Mouse (Mus musculus) stomach, embryonic 16.5 days (tissue): ENCODE data around the gene Itga11. TPM values are rescaled to one million over a fixed set of nuclear protein-coding genes. Genes with fewer than 3 reads are reported as not detected.

Experiments
- ATAC-seq: fragments of 200-750 bp; cut with Nextera tagmentation; 2 replicates; pipeline ENCODE4 v1.8.0; 2017; ENCODE audit warnings: moderate number of reproducible peaks, moderate TSS enrichment; ENCODE audit not compliant: insufficient read depth, low FRiP score
- H3K27ac ChIP-seq: fragments of 300-500 bp; sonication (generic); 2 replicates; pipeline ENCODE4 v1.5.1; 2014; ENCODE audit warnings: low read length
- H3K27me3 ChIP-seq: fragments of 300-500 bp; sonication (generic); 2 replicates; pipeline ENCODE4 v1.6.1; 2014; ENCODE audit warnings: low read length, control low read depth, mixed read lengths; ENCODE audit not compliant: control insufficient read depth, insufficient read depth
- H3K36me3 ChIP-seq: fragments of 300-500 bp; sonication (generic); 2 replicates; pipeline ENCODE4 v1.6.1; 2014; ENCODE audit warnings: low read length; ENCODE audit not compliant: control insufficient read depth, insufficient read depth
- H3K4me1 ChIP-seq: fragments of 300-500 bp; sonication (generic); 2 replicates; pipeline ENCODE4 v1.6.1; 2014; ENCODE audit warnings: low read length, control low read depth, mixed read lengths; ENCODE audit not compliant: control insufficient read depth, insufficient read depth
- H3K4me2 ChIP-seq: fragments of 300-500 bp; sonication (generic); 2 replicates; pipeline ENCODE4 v1.6.1; 2014; ENCODE audit warnings: low read depth, low read length, mixed read lengths
- H3K4me3 ChIP-seq: fragments of 300-500 bp; sonication (generic); replicated peaks from 2 replicates; pipeline ENCODE4 v1.5.1; 2014; ENCODE audit warnings: mild to moderate bottlenecking, low read length
- H3K9ac ChIP-seq: fragments of 300-500 bp; sonication (generic); 2 replicates; pipeline ENCODE4 v1.6.1; 2014; ENCODE audit warnings: low read length
- H3K9me3 ChIP-seq: fragments of 300-500 bp; sonication (generic); replicated peaks from 2 replicates; pipeline ENCODE4 v1.6.1; 2016; ENCODE audit warnings: low read length, control low read depth; ENCODE audit not compliant: control insufficient read depth
- WGBS: fragments of 180-500 bp; shearing (Covaris S2); extraction: QIAGEN DNeasy Blood & Tissue Kit; methylation state at CpG from one replicate; pipeline ENCODE4 v1.1.7; 2014; 5-methylcytosine and 5-hydroxymethylcytosine counted together
- polyA plus RNA-seq: library from polyadenylated mRNA; unstranded; fragments of >200 nt; fragmentation: Nextera tagmentation; extraction: Ambion mirVana; gene quantifications from 2 replicates; pipeline ENCODE4 v1.2.1, GENCODE M21; 2015

Gene Itga11
- polyA plus RNA-seq, result 1.6 and 1.7 TPM in 2 replicates

- Histone ChIP-seq H3K9me3 (no peaks in the 10 kb centered on the region), H3K27me3 (peaks cover 27% of the 10 kb centered on the region), H3K4me2 (peak within 1 kb of the TSS; percentile 92), H3K36me3 (no peaks in the 10 kb centered on the region), H3K4me3 (peak within 1 kb of the TSS; percentile 49), H3K4me1 (peaks cover 14% of the 10 kb centered on the region), H3K27ac (no peak within 1 kb of the TSS), H3K9ac (peak within 1 kb of the TSS; percentile 74)
- WGBS, result 2% methylated on average over 45 of the region's 45 CpGs
- no peak for ATAC-seq
Observed at GRCm38 (mm10) chr9:62677641-62678549, at the start of gene Itga11. Itga11 (plus strand) TSS chr9:62677826.

DNA sequence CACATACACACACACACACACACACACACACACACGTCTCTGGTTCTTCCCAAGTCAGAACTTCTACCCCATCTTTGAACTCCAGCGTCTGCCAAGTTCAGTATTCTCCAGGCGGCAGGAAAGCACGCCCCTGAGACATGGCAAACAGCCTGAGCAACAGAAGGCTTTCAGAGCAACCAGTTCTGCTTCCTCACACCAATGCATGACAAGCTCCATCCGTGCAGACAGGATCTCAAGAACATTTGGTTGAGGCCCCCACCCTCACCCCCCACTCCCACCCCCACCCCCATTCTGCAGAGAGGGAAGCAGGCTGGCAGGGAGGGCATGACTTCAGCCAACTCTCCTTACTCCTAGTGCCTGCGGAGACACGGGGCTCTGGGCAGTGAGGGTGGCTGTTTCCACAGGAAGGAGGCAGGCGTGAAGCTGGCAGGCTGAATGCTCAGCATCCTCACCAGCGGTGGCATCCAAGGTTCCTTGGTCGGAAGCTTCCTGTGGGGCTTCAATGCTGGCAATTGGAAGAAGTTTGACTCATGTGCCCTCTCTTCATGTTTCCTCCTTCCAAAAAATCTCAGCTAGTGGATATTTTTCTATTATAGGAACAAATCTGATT lies 46.9 kb upstream of the Itga11 start:
- Histone ChIP-seq H3K9me3 (no peaks in the 10 kb centered on the region), H3K4me1 (no peaks in the 10 kb centered on the region), H3K36me3 (no peaks in the 10 kb centered on the region), H3K4me3 (no peak overlapping the region), H3K4me2 (no peak overlapping the region), H3K9ac (no peak overlapping the region), H3K27me3 (no peaks in the 10 kb centered on the region), H3K27ac (no peak overlapping the region)
- no peak for ATAC-seq
- 61% methylated on average over 10 of the region's 10 CpGs for WGBS

DNA sequence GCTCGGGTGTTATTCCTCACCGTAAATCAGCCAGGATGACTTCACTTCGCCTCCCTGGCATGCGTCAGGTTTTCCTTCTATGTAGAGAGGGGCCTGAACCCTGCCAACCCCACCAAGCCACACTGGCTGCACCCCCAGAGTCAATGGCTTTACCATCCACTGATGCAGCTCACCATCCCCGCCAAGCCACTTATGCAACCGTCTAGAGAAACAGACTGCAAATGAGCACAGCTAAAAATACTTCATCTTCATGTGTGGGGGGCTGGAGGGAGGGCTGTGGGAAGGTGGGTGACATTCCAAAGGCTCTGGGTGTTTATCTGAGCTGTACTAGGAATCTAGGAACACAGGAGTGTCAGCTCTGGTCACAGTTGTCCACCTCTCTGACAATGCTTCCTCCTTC lies 45.2 kb upstream of the Itga11 start:
- no peak for ATAC-seq
- 58% methylated on average over 6 of the region's 6 CpGs for WGBS
- Histone ChIP-seq H3K27me3 (no peaks in the 10 kb centered on the region), H3K4me3 (no peak overlapping the region), H3K36me3 (no peaks in the 10 kb centered on the region), H3K4me2 (no peak overlapping the region), H3K9me3 (no peaks in the 10 kb centered on the region), H3K4me1 (no peaks in the 10 kb centered on the region), H3K27ac (no peak overlapping the region), H3K9ac (no peak overlapping the region)

DNA sequence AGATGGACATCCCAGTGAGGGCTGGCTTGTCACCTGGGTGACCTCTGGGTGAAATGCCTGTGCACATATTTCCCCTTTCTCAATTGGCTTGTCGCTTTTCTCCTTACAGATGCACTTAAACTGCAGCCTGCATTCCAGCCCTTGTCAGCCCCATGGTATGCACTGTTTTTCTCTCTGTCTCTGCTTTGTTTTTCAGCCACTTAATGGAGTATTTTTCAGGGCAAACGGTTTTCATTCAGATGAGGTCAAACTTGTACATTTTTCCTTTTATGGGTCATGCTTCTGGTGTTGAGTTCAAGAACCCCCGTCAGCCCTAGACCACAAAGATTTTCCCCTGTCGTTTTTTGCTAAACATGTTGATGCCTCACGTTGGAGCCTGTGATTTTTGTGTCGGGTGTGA lies 39.6 kb upstream of the Itga11 start:
- no peak overlapping the region for H3K27ac ChIP-seq
- 31% methylated on average over 6 of the region's 6 CpGs for WGBS
- ATAC-seq, result no peak
- H3K4me1 ChIP-seq, result no peaks in the 10 kb centered on the region
- H3K9ac ChIP-seq, result no peak overlapping the region
- no peaks in the 10 kb centered on the region for H3K9me3 ChIP-seq
- no peaks in the 10 kb centered on the region for H3K27me3 ChIP-seq
- H3K4me2 ChIP-seq, result no peak overlapping the region
- no peak overlapping the region for H3K4me3 ChIP-seq
- no peaks in the 10 kb centered on the region for H3K36me3 ChIP-seq

GRCm38 (mm10) chr9:62639686-62640085 lies 37.9 kb upstream of the Itga11 start:
- Histone ChIP-seq H3K27me3 (no peaks in the 10 kb centered on the region), H3K4me2 (no peak overlapping the region), H3K9me3 (no peaks in the 10 kb centered on the region), H3K9ac (no peak overlapping the region), H3K36me3 (no peaks in the 10 kb centered on the region), H3K4me3 (no peak overlapping the region), H3K4me1 (0 out of 2 replicates have a peak, but pooled peaks cover under 1% of the 10 kb centered on the region), H3K27ac (no peak overlapping the region)
- 62% methylated on average over 4 of the region's 4 CpGs for WGBS
- no peak for ATAC-seq

DNA sequence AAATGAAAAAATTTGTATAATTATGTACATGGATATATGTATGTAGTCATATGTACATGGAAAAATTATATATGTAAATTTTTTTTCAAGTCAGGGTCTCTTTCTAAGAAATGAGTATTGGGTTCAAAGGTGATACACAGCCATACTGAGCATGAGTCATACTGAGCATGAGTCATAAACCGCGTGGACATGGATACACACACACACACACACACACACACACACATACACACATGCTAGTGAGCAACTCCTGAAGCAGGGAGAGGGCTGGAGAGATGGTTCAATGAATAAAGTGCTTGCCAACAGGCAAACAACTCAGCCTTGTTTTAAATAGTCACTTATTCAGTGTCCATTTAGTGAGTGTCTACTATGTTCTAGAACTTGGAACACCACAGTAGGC lies 37.4 kb upstream of the Itga11 start:
- Histone ChIP-seq H3K36me3 (no peaks in the 10 kb centered on the region), H3K9ac (no peak overlapping the region), H3K4me2 (no peak overlapping the region), H3K4me1 (0 out of 2 replicates have a peak, but pooled peaks cover 4% of the 10 kb centered on the region), H3K27me3 (no peaks in the 10 kb centered on the region), H3K27ac (no peak overlapping the region), H3K9me3 (no peaks in the 10 kb centered on the region), H3K4me3 (no peak overlapping the region)
- WGBS, result 74% methylated on average over 2 of the region's 2 CpGs
- no peak for ATAC-seq

DNA sequence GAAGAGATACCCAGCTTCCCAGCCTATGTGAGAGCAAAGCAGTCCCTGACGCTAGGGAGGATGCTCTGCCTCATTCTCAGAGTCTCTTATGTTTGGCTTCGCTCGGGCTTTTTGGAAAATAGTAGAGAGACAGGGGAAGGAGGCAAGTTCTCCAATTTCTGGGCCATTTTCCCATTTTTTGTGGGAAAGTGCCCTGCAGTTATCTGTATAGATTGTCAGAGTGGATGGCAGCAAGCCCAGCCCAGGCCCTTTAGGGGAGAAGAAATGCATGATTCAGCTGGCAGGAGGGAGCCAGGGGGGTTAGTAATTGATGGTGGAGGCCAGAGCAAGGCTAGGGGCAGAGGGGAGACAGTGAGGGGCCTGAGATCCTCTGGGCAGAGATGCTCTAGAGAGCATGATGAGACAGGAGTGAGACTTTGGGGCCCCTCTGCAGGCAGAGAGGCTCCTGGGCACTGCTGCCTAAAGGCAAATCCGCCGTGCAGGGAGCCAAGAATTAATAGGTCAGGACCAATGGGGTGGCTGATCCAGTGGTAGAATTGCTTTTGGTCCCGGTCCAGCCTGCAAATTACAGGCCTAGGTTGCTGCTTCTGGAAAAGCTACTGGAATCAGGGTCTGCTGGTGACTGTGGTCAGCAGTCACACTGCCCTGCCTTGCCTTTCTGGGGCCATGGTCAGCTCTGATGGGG lies 31.8 kb upstream of the Itga11 start:
- no peak overlapping the region for H3K4me2 ChIP-seq
- H3K4me3 ChIP-seq, result no peak overlapping the region
- 0 out of 2 replicates have a peak overlapping the region, but pooled peaks have one; percentile 17 for H3K27ac ChIP-seq
- no peak for ATAC-seq
- no peaks in the 10 kb centered on the region for H3K27me3 ChIP-seq
- H3K9me3 ChIP-seq, result no peaks in the 10 kb centered on the region
- no peaks in the 10 kb centered on the region for H3K36me3 ChIP-seq
- peaks cover 11% of the 10 kb centered on the region for H3K4me1 ChIP-seq
- H3K9ac ChIP-seq, result no peak overlapping the region
- WGBS, result 63% methylated on average over 6 of the region's 6 CpGs

DNA sequence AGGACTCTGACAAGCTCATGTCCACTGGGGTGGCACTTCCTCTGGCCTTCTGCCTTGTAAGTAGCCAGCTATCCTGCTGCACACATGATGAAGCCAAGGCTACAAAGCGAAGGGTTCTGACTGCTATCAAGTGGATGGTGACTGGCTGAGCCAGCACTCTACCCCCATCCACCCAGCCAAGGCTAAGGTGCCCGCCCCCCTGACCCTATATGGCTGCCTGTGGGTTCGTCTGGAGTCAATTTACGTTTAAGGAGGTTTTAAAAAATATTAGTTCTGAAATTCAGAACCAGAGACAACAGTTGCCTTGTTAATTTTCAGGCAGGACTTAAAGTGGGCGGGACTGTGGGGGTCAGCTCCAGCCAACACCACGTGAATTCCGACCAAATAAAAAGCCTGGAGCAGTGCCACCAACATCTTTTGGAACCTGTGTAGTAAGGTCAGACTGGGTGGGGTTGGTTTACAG lies 30.9 kb upstream of the Itga11 start:
- H3K9me3 ChIP-seq, result no peaks in the 10 kb centered on the region
- 59% methylated on average over 7 of the region's 7 CpGs for WGBS
- no peak overlapping the region for H3K4me2 ChIP-seq
- no peak overlapping the region for H3K4me3 ChIP-seq
- no peaks in the 10 kb centered on the region for H3K27me3 ChIP-seq
- no peak overlapping the region for H3K27ac ChIP-seq
- H3K9ac ChIP-seq, result no peak overlapping the region
- no peaks in the 10 kb centered on the region for H3K36me3 ChIP-seq
- peaks cover 11% of the 10 kb centered on the region for H3K4me1 ChIP-seq
- no peak for ATAC-seq

DNA sequence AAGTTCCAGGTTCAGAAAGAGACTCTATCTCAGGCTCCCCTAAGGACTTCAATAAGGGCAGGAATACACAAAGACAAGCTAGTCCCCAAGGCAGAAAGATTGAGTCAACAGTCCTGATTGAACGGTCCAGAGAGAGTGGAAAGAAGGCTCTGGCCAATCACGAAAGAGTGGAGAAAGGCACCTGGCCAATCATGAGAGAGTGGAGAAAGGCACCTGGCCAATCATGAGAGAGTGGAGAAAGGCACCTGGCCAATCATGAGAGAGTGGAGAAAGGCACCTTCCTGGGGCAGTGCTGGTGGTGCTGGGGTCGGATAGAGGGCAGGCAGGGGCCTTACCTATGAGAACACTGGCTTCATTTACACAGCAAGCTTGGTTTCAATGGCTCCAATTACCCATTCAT lies 28.2 kb upstream of the Itga11 start:
- no peak for ATAC-seq
- no peak overlapping the region for H3K4me3 ChIP-seq
- WGBS, result 71% methylated on average over 3 of the region's 3 CpGs

More for the DNA sequence above, 28.2 kb upstream of the Itga11 start:
- no peak overlapping the region for H3K9ac ChIP-seq
- H3K4me2 ChIP-seq, result no peak overlapping the region
- no peak overlapping the region for H3K27ac ChIP-seq
- H3K36me3 ChIP-seq, result no peaks in the 10 kb centered on the region
- H3K9me3 ChIP-seq, result no peaks in the 10 kb centered on the region
- H3K27me3 ChIP-seq, result no peaks in the 10 kb centered on the region
- H3K4me1 ChIP-seq, result peaks cover 11% of the 10 kb centered on the region
